In the genomic region with DNA sequence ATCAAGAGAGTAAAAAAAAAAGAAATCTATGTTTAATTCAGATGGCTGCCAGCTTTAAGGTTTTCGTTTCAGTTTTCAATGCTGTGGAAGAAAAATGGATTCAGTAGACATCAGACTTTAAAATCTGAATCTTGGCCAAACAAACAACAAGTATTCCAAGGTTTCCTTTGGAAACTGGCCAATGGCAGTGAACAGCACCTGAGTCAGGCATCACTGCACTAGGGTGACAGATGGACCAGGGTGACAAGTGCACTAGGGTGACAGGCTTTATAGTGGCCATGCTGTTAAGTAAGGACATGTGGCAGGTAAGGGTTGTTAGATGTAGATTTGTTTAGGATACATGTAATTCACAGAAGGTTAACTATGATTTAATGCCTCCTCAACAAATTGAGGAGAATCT, we compare ENCODE assay signal across 17 mouse cellular contexts.
A peak's percentile ranks its signal among the peaks of the same experiment; 100 is the strongest.
DNase-seq lines count a peak whose midpoint lies in the region.
"Had no signal": no experiment of that assay in that cellular context is flagged by ENCODE, and none has a peak within 500 bp of the region (broad histone marks: within the 10 kb centered on the region; RNA-seq: fewer than 3 reads in every experiment).

No protein-coding gene starts in this region.

- DNase-seq in left cerebral cortex, postnatal 4 days: peak; percentile 29
- DNase-seq in left cerebral cortex, adult 9 months (ENCODE audit: low spot score in 2 of 2): no peak
- peak; percentile 47 to 69 for DNase-seq in cerebellum, adult 18-20 months
- peak; percentile 73 to 74 for DNase-seq in cerebellum, postnatal 10 days
- DNase-seq in ovary, adult 18-20 months (ENCODE audit: low spot score): no peak
- no peak for DNase-seq in heart, postnatal 25 days (ENCODE audit: low spot score)
- DNase-seq in B cell, adult 2 months: no peak
- DNase-seq: adrenal gland, postnatal 14 days; embryo, embryonic 11 days; gastrocnemius, postnatal 36 days; heart, adult 2 months; heart, postnatal 10 days; kidney, adult 9 months; kidney, postnatal 14 days; layer of hippocampus, adult 9-11 months; thymus, adult 2 months; thymus, postnatal 36 days had no signal

- intact Hi-C loops in left cerebral cortex, postnatal 4 days (cut with DNase I): no loop called here
- intact Hi-C loops in heart, postnatal 25 days (cut with DNase I): no loop called here

Comparison
In these comparisons a context has a peak if more than half of its experiments do, and no peak if none do; other contexts are left out.
1. DNase-seq: peak in left cerebral cortex, postnatal 4 days (single experiment), cerebellum, adult 18-20 months (2 of 2) and cerebellum, postnatal 10 days (2 of 2); none in left cerebral cortex, adult 9 months (0 of 2), ovary, adult 18-20 months (single experiment), heart, postnatal 25 days (single experiment) and B cell, adult 2 months (0 of 2).